9 mouse cellular contexts compared by ENCODE assay signal in the genomic region with DNA sequence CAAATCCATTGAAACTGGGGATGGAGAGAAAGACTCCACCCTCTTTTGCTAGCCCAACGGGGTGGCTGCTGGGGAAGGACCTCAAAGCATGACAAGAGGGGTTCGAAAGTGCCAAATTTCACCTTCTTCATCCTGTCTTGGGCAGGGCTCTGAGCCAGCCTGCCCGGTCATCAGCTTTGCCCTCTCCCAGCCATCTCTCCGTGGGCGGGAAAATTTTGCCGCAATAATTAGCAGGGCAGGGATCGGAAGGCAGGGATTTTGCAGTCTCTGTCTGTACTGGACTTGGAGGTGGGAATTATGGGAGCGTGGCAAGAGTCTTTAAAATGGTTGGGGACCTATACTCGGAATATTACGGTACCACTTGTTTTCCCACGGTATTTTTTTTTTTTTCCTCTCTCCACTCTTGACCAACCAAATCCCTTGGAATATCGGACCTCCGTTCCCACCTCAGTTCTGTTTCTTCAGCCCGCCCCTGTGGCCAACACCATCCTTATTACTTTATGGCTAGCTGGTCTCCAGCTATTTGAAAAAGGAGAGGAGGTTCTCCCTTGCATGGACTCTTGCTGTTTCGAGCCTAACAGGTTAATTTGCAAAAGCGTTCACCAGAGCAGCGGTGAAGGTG. TPM values are rescaled to one million over a fixed set of nuclear protein-coding genes. Genes with fewer than 3 reads are reported as not detected.
DNase-seq lines count a peak whose midpoint lies in the region; ATAC-seq lines count a peak whose summit lies in the region.
"Had no signal": no experiment of that assay in that cellular context is flagged by ENCODE, and none has a peak within 500 bp of the region (broad histone marks: within the 10 kb centered on the region; RNA-seq: fewer than 3 reads in every experiment).

No protein-coding gene starts in this region.

- H3K9ac ChIP-seq in heart, embryonic 15.5 days = no peak overlapping the region
- H3K9ac ChIP-seq in intestine, embryonic 14.5 days (ENCODE audit: low read length) = no peak overlapping the region

- peaks cover 82% of the 10 kb centered on the region for H3K27me3 ChIP-seq in heart, embryonic 15.5 days
- H3K27me3 ChIP-seq in intestine, embryonic 14.5 days (replicated peaks; ENCODE audit: control insufficient read depth, insufficient read depth, low read length) = peaks cover 94% of the 10 kb centered on the region

- H3K4me1 ChIP-seq in heart, embryonic 15.5 days (replicated peaks) = peaks cover 30% of the 10 kb centered on the region
- 0 out of 2 replicates have a peak, but pooled peaks cover 7% of the 10 kb centered on the region for H3K4me1 ChIP-seq in intestine, embryonic 14.5 days (replicated peaks; ENCODE audit: control insufficient read depth, insufficient read depth, low read length)

- ATAC-seq in heart, embryonic 15.5 days (replicated peaks; ENCODE audit: insufficient number of reproducible peaks, insufficient read depth, low FRiP score, low read depth) = no peak
- ATAC-seq in intestine, embryonic 14.5 days (replicated peaks; ENCODE audit: low FRiP score, low TSS enrichment, low read depth) = no peak

- H3K27ac ChIP-seq in heart, embryonic 15.5 days = no peak overlapping the region
- no peak overlapping the region for H3K27ac ChIP-seq in intestine, embryonic 14.5 days (ENCODE audit: low read depth)

- WGBS in heart, embryonic 15.5 days = 3% methylated on average over 17 of the region's 17 CpGs
- WGBS in intestine, embryonic 14.5 days = 2% methylated on average over 17 of the region's 17 CpGs

- H3K9me3 ChIP-seq in heart, embryonic 15.5 days (replicated peaks) = no peaks in the 10 kb centered on the region
- H3K9me3 ChIP-seq in intestine, embryonic 14.5 days (ENCODE audit: control insufficient read depth, low read length) = no peaks in the 10 kb centered on the region

- intact Hi-C loops in heart, postnatal 25 days (cut with DNase I) = loop anchor here (5.0 kb wide), 1 partner anchor 55 kb away; no protein-coding TSS in a partner anchor

- H3K4me3 ChIP-seq in heart, embryonic 15.5 days = peak overlapping the region; percentile 24
- peak overlapping the region; percentile 10; the same call in 1 of the 2 replicates for H3K4me3 ChIP-seq in intestine, embryonic 14.5 days (ENCODE audit: low read depth, low read length)

- DNase-seq in heart, postnatal 25 days (ENCODE audit: low spot score) = no peak
- peak; percentile 66 for DNase-seq in embryo, embryonic 9.5 days (ENCODE audit: extremely low spot score)
- peak; percentile 55 for DNase-seq in intestine, embryonic 14.5 days (ENCODE audit: low spot score)
- DNase-seq in neural tube, embryonic 10.5 days (ENCODE audit: extremely low spot score, low spot score) = peak; percentile 33
- DNase-seq in layer of hippocampus, postnatal 25 days (ENCODE audit: extremely low spot score in 1 of 2, low spot score in 1 of 2) = no peak
- DNase-seq in right cerebral cortex, postnatal 14 days = no peak
- DNase-seq in MN1 (ENCODE audit: low spot score) = no peak
- DNase-seq: gastrocnemius, postnatal 14 days had no signal

- no peaks in the 10 kb centered on the region for H3K36me3 ChIP-seq in heart, embryonic 15.5 days
- no peaks in the 10 kb centered on the region for H3K36me3 ChIP-seq in intestine, embryonic 14.5 days (ENCODE audit: control insufficient read depth, insufficient read depth, low read length)

- peak overlapping the region; percentile 46 for H3K4me2 ChIP-seq in heart, embryonic 15.5 days
- peak overlapping the region; percentile 20 for H3K4me2 ChIP-seq in intestine, embryonic 14.5 days (ENCODE audit: low read length)

RNA-seq across cellular contexts. Expression of a gene that starts 24.9 kb away (rescaled TPM):
- not detected in 2 replicates for polyA plus RNA-seq in heart, embryonic 15.5 days (2015; fragmentation: Nextera tagmentation; extraction: Ambion mirVana)
- not detected for total RNA-seq in heart, postnatal 25 days (2021)
- not detected in 2 replicates for polyA plus RNA-seq in intestine, embryonic 14.5 days (2014; fragmentation: Nextera tagmentation; extraction: Ambion mirVana)
- total RNA-seq in layer of hippocampus, postnatal 25 days (2021) = under 1 TPM; 0.17 to 0.70 TPM
- total RNA-seq: gastrocnemius, postnatal 14 days had no signal

RNA-seq across cellular contexts. Expression of a gene that starts 28.8 kb away (rescaled TPM):
- polyA plus RNA-seq in heart, embryonic 15.5 days (2015; fragmentation: Nextera tagmentation; extraction: Ambion mirVana) = 2.2 and 2.3 TPM in 2 replicates
- total RNA-seq in heart, postnatal 25 days (2021) = 1 to 10 TPM; 3.2 to 4.0 TPM
- polyA plus RNA-seq in intestine, embryonic 14.5 days (2014; fragmentation: Nextera tagmentation; extraction: Ambion mirVana) = 2.8 and 3.2 TPM in 2 replicates
- 10 to 100 TPM; 44.9 to 48.3 TPM for total RNA-seq in layer of hippocampus, postnatal 25 days (2021)

RNA-seq across cellular contexts. Expression of a gene that starts 36.6 kb away (rescaled TPM):
- 0.53 and 0.79 TPM in 2 replicates for polyA plus RNA-seq in heart, embryonic 15.5 days (2015; fragmentation: Nextera tagmentation; extraction: Ambion mirVana)
- total RNA-seq in heart, postnatal 25 days (2021) = 1 to 10 TPM; 5.5 to 6.6 TPM
- 0.66 and 0.75 TPM in 2 replicates for polyA plus RNA-seq in intestine, embryonic 14.5 days (2014; fragmentation: Nextera tagmentation; extraction: Ambion mirVana)
- total RNA-seq in layer of hippocampus, postnatal 25 days (2021) = 10 to 100 TPM; 69.2 to 93.3 TPM

RNA-seq across cellular contexts. Expression of a gene that starts 41.6 kb away (rescaled TPM):
- 11.5 and 17.6 TPM in 2 replicates for polyA plus RNA-seq in heart, embryonic 15.5 days (2015; fragmentation: Nextera tagmentation; extraction: Ambion mirVana)
- 10 to 100 TPM; 20.2 to 23.6 TPM for total RNA-seq in heart, postnatal 25 days (2021)
- 29.5 and 29.6 TPM in 2 replicates for polyA plus RNA-seq in intestine, embryonic 14.5 days (2014; fragmentation: Nextera tagmentation; extraction: Ambion mirVana)
- 10 to 100 TPM; 51.7 to 53.5 TPM for total RNA-seq in layer of hippocampus, postnatal 25 days (2021)

RNA-seq across cellular contexts. Expression of a gene that starts 52.1 kb away (rescaled TPM):
- 20.6 and 26.8 TPM in 2 replicates for polyA plus RNA-seq in heart, embryonic 15.5 days (2015; fragmentation: Nextera tagmentation; extraction: Ambion mirVana)
- 1 to 10 TPM; 7.7 to 8.3 TPM for total RNA-seq in heart, postnatal 25 days (2021)
- polyA plus RNA-seq in intestine, embryonic 14.5 days (2014; fragmentation: Nextera tagmentation; extraction: Ambion mirVana) = 21.5 and 21.7 TPM in 2 replicates
- total RNA-seq in layer of hippocampus, postnatal 25 days (2021) = 10 to 100 TPM in 1 of 2 experiments, 1 to 10 TPM in 1; 9.5 to 13.5 TPM

Comparison
In these comparisons a context has a peak if more than half of its experiments do, and no peak if none do; other contexts are left out.
1. DNase-seq: peak in embryo, embryonic 9.5 days (single experiment), intestine, embryonic 14.5 days (single experiment) and neural tube, embryonic 10.5 days (single experiment); none in heart, postnatal 25 days (single experiment), layer of hippocampus, postnatal 25 days (0 of 2), right cerebral cortex, postnatal 14 days (single experiment) and MN1 (single experiment).
2. RNA of a gene that starts 28.8 kb away (total RNA-seq): 44.9 to 48.3 TPM in layer of hippocampus, postnatal 25 days; 3.2 to 4.0 TPM in heart, postnatal 25 days; every median in the first group is over 4 times any median in the second.
3. RNA of a gene that starts 36.6 kb away (total RNA-seq): 69.2 to 93.3 TPM in layer of hippocampus, postnatal 25 days; 5.5 to 6.6 TPM in heart, postnatal 25 days; every median in the first group is over 4 times any median in the second.